ENCODE assay signal across 8 mouse cellular contexts in the genomic region with DNA sequence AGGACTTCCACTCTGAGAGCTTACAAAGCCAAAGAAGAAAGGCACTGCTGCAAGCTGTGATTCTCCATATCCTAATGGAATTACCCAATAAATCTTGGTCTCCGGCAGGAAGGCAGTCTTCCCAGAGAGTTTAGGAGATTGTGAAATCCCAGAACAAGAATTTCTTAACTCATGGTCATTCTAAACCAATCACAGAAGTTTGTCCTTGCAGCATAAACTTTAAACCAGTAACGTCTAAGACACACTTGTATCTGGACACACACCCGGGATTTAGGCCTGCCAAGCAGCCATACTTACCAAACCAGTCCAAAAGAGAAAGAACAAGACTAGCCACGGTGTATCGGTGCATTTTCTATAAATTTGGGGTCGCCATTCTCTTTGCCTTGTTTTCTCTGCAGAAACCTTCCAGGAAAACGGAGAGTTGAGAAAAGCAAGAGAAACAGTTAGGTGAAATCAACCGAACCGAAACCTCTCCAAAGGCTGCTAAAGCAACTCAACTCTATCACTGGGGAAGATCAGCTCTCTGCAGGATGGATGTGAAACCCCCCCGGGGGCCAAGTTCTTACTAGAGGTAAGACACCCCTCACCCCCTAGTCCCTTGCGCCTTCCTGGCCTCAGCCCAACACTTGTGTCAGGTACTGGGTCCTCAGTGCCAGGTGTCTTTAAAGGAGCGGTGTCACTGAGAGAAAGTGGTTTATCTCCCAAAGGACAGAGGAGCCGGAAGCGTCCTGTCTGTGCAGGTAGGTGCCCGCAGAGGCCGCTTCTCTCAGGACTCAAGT. TPM values are rescaled to one million over a fixed set of nuclear protein-coding genes. Genes with fewer than 3 reads are reported as not detected.
DNase-seq lines count a peak whose midpoint lies in the region; ATAC-seq and TF ChIP-seq lines count a peak whose summit lies in the region.

No protein-coding gene starts in this region.

- H3K27me3 ChIP-seq in embryonic facial prominence, embryonic 10.5 days (replicated peaks; ENCODE audit: low read depth, poor library complexity, severe bottlenecking): peaks cover 51% of the 10 kb centered on the region
- peaks cover 11% of the 10 kb centered on the region for H3K27me3 ChIP-seq in hindbrain, embryonic 11.5 days (ENCODE audit: control insufficient read depth, insufficient read depth, low read length)
- H3K27me3 ChIP-seq in liver, embryonic 15.5 days: peaks cover 20% of the 10 kb centered on the region
- no peaks in the 10 kb centered on the region for H3K27me3 ChIP-seq in stomach, embryonic 14.5 days (ENCODE audit: control insufficient read depth, insufficient read depth, low read length)

- no peak for DNase-seq in gastrocnemius, adult 2 months
- DNase-seq in gastrocnemius, adult 8-10 months (ENCODE audit: low spot score in 2 of 2): no peak
- DNase-seq in embryonic facial prominence, embryonic 10.5 days (ENCODE audit: low spot score): peak; percentile 22
- no peak for DNase-seq in hindbrain, embryonic 11.5 days (ENCODE audit: low spot score)
- DNase-seq in thymus, postnatal 10 days (ENCODE audit: low spot score in 2 of 2): no peak
- no peak for DNase-seq in cerebellum, postnatal 4 days (ENCODE audit: low spot score in 2 of 2)

- no peak overlapping the region for H3K27ac ChIP-seq in gastrocnemius, adult 2 months
- peak overlapping the region; percentile 57; the same call in 1 of the 2 replicates for H3K27ac ChIP-seq in embryonic facial prominence, embryonic 10.5 days (replicated peaks)
- no peak overlapping the region for H3K27ac ChIP-seq in hindbrain, embryonic 11.5 days (ENCODE audit: low read depth, low read length)
- peak overlapping the region; percentile 58 for H3K27ac ChIP-seq in liver, embryonic 15.5 days (replicated peaks)
- H3K27ac ChIP-seq in stomach, embryonic 14.5 days (ENCODE audit: low read length): peak overlapping the region; percentile 90

- H3K4me2 ChIP-seq in hindbrain, embryonic 11.5 days (replicated peaks; ENCODE audit: low read depth, low read length): peak overlapping the region; percentile 40
- peak overlapping the region; percentile 41 for H3K4me2 ChIP-seq in liver, embryonic 15.5 days
- peak overlapping the region; percentile 48 for H3K4me2 ChIP-seq in stomach, embryonic 14.5 days (replicated peaks; ENCODE audit: low read depth, low read length)

- H3K4me3 ChIP-seq in gastrocnemius, adult 2 months: peak overlapping the region; percentile 58
- H3K4me3 ChIP-seq in embryonic facial prominence, embryonic 10.5 days: peak overlapping the region; percentile 53
- peak overlapping the region; percentile 16; the same call in 1 of the 2 replicates for H3K4me3 ChIP-seq in hindbrain, embryonic 11.5 days (ENCODE audit: low read depth, low read length)
- H3K4me3 ChIP-seq in liver, embryonic 15.5 days (replicated peaks): peak overlapping the region; percentile 46
- H3K4me3 ChIP-seq in stomach, embryonic 14.5 days (ENCODE audit: low read depth, low read length): peak overlapping the region; percentile 34

- H3K9me3 ChIP-seq in embryonic facial prominence, embryonic 10.5 days: no peaks in the 10 kb centered on the region
- no peaks in the 10 kb centered on the region for H3K9me3 ChIP-seq in hindbrain, embryonic 11.5 days (ENCODE audit: control insufficient read depth, low read length)
- H3K9me3 ChIP-seq in liver, embryonic 15.5 days (replicated peaks): no peaks in the 10 kb centered on the region
- H3K9me3 ChIP-seq in stomach, embryonic 14.5 days (ENCODE audit: control insufficient read depth, low read depth, low read length): no peaks in the 10 kb centered on the region

- no peaks in the 10 kb centered on the region for H3K36me3 ChIP-seq in embryonic facial prominence, embryonic 10.5 days (replicated peaks)
- H3K36me3 ChIP-seq in hindbrain, embryonic 11.5 days (ENCODE audit: control insufficient read depth, insufficient read depth, low read length): no peaks in the 10 kb centered on the region
- no peaks in the 10 kb centered on the region for H3K36me3 ChIP-seq in liver, embryonic 15.5 days (replicated peaks)
- no peaks in the 10 kb centered on the region for H3K36me3 ChIP-seq in stomach, embryonic 14.5 days (ENCODE audit: control insufficient read depth, insufficient read depth, low read length)

- intact Hi-C loops in gastrocnemius, adult 2 months (cut with DNase I): no loop called here

- TF ChIP-seq CTCF in gastrocnemius, adult 2 months (IDR thresholded peaks at IDR 0.05): no peak

- peaks cover 19% of the 10 kb centered on the region for H3K4me1 ChIP-seq in embryonic facial prominence, embryonic 10.5 days
- H3K4me1 ChIP-seq in hindbrain, embryonic 11.5 days (replicated peaks; ENCODE audit: control insufficient read depth, insufficient read depth, low read length): peaks cover 4% of the 10 kb centered on the region; the same call in 1 of the 2 replicates
- H3K4me1 ChIP-seq in liver, embryonic 15.5 days (replicated peaks): peaks cover 2% of the 10 kb centered on the region; the same call in 1 of the 2 replicates
- peaks cover 39% of the 10 kb centered on the region for H3K4me1 ChIP-seq in stomach, embryonic 14.5 days (ENCODE audit: control insufficient read depth, insufficient read depth, low read length)

- no peak overlapping the region for H3K9ac ChIP-seq in hindbrain, embryonic 11.5 days (ENCODE audit: low read depth, low read length)
- H3K9ac ChIP-seq in liver, embryonic 15.5 days: no peak overlapping the region; the same call in 1 of the 2 replicates
- H3K9ac ChIP-seq in stomach, embryonic 14.5 days (replicated peaks; ENCODE audit: low read depth, low read length): peak overlapping the region; percentile 25; the same call in 1 of the 2 replicates

- 52% methylated on average over 16 of the region's 16 CpGs for WGBS in embryonic facial prominence, embryonic 10.5 days
- WGBS in hindbrain, embryonic 11.5 days: 50% methylated on average over 16 of the region's 16 CpGs
- WGBS in liver, embryonic 15.5 days (ENCODE audit: insufficient replicate concordance): 49% methylated on average over 16 of the region's 16 CpGs
- WGBS in stomach, embryonic 14.5 days: 34% methylated on average over 16 of the region's 16 CpGs

- ATAC-seq in hindbrain, embryonic 11.5 days (ENCODE audit: low FRiP score): no peak
- peak; percentile 12; the same call in 1 of the 2 replicates for ATAC-seq in liver, embryonic 15.5 days (ENCODE audit: insufficient read depth)
- ATAC-seq in stomach, embryonic 14.5 days (ENCODE audit: insufficient number of reproducible peaks, insufficient read depth, low FRiP score, low read depth): peak; percentile 1; the same call in 1 of the 2 replicates

RNA-seq across cellular contexts. Expression of a gene that starts 0.6 kb away (rescaled TPM):
- not detected for total RNA-seq in gastrocnemius, adult 2 months (2021)
- under 1 TPM in 1 of 4 experiments, not detected in 3; 0.34 TPM for total RNA-seq in gastrocnemius, adult 8-10 months (2022)
- 0.83 and 1.6 TPM in 2 replicates for polyA plus RNA-seq in embryonic facial prominence, embryonic 10.5 days (2016; fragmentation: Nextera tagmentation; extraction: Ambion mirVana)
- 0.86 and 1.6 TPM in 2 replicates for polyA plus RNA-seq in hindbrain, embryonic 11.5 days (2014; fragmentation: Nextera tagmentation; extraction: Ambion mirVana)
- 15.2 and 16.2 TPM in 2 replicates for polyA plus RNA-seq in liver, embryonic 15.5 days (2015; fragmentation: Nextera tagmentation; extraction: Ambion mirVana)
- polyA plus RNA-seq in stomach, embryonic 14.5 days (2014; fragmentation: Nextera tagmentation; extraction: Ambion mirVana): 29.9 and 30.8 TPM in 2 replicates

Comparison
In these comparisons a context has a peak if more than half of its experiments do, and no peak if none do; other contexts are left out.
1. H3K27ac ChIP-seq: peak in embryonic facial prominence, embryonic 10.5 days (single experiment), liver, embryonic 15.5 days (single experiment) and stomach, embryonic 14.5 days (single experiment); none in gastrocnemius, adult 2 months (single experiment) and hindbrain, embryonic 11.5 days (single experiment).
2. Peak in every context shown above with its lines, with median percentiles within 50 percentile points of each other: H3K4me3 ChIP-seq and H3K4me2 ChIP-seq.